Comparison of ENCODE assay signal across 15 mouse cellular contexts in genomic region chr16:9671222-9671621, GRCm38 (mm10).
DNase-seq lines count a peak whose midpoint lies in the region; ATAC-seq and TF ChIP-seq lines count a peak whose summit lies in the region.
"Had no signal": no experiment of that assay in that cellular context is flagged by ENCODE, and none has a peak within 500 bp of the region (broad histone marks: within the 10 kb centered on the region; RNA-seq: fewer than 3 reads in every experiment).

No protein-coding gene starts in this region.

- no peaks in the 10 kb centered on the region for H3K36me3 ChIP-seq in hindbrain, embryonic 13.5 days
- H3K36me3 ChIP-seq in hindbrain, postnatal 0 days (ENCODE audit: insufficient read depth, low read length), result no peaks in the 10 kb centered on the region
- no peaks in the 10 kb centered on the region for H3K36me3 ChIP-seq in lung, embryonic 14.5 days (ENCODE audit: insufficient read depth)
- H3K36me3 ChIP-seq: embryonic facial prominence, embryonic 15.5 days; forebrain, embryonic 15.5 days; hindbrain, embryonic 10.5 days; hindbrain, embryonic 15.5 days had no signal

- DNase-seq in hindbrain, postnatal 0 days (ENCODE audit: low spot score), result no peak
- peak; percentile 48 for DNase-seq in lung, embryonic 14.5 days
- no peak for DNase-seq in lung, adult 2 months
- DNase-seq in lung, postnatal 10 days, result peak; percentile 47
- peak; percentile 60 for DNase-seq in lung, postnatal 36 days
- DNase-seq in urinary bladder, postnatal 25 days (ENCODE audit: low spot score), result no peak
- no peak for DNase-seq in urinary bladder, adult 2 months (ENCODE audit: low spot score)
- DNase-seq: adrenal gland, adult 2 months; adrenal gland, postnatal 36 days; gastrocnemius, postnatal 10 days had no signal

- peaks cover 26% of the 10 kb centered on the region for H3K4me1 ChIP-seq in hindbrain, embryonic 13.5 days (replicated peaks)
- 0 out of 2 replicates have a peak, but pooled peaks cover 7% of the 10 kb centered on the region for H3K4me1 ChIP-seq in hindbrain, postnatal 0 days (ENCODE audit: insufficient read depth, low read length)
- 0 out of 2 replicates have a peak, but pooled peaks cover 3% of the 10 kb centered on the region for H3K4me1 ChIP-seq in lung, embryonic 14.5 days (ENCODE audit: insufficient read depth)
- H3K4me1 ChIP-seq in lung, adult 2 months (ENCODE audit: control insufficient read depth, insufficient read depth, low read length), result no peaks in the 10 kb centered on the region; the same call in 1 of the 2 replicates
- H3K4me1 ChIP-seq: embryonic facial prominence, embryonic 15.5 days had no signal

- 0 out of 2 replicates have a peak overlapping the region, but pooled peaks have one; percentile 36 for H3K27ac ChIP-seq in hindbrain, embryonic 13.5 days
- H3K27ac ChIP-seq in hindbrain, postnatal 0 days, result no peak overlapping the region
- no peak overlapping the region for H3K27ac ChIP-seq in lung, embryonic 14.5 days (ENCODE audit: low read depth)
- H3K27ac ChIP-seq: embryonic facial prominence, embryonic 15.5 days; forebrain, embryonic 15.5 days; hindbrain, embryonic 10.5 days; hindbrain, embryonic 15.5 days had no signal

- no peak overlapping the region for H3K4me3 ChIP-seq in hindbrain, embryonic 13.5 days
- H3K4me3 ChIP-seq in hindbrain, postnatal 0 days (ENCODE audit: low read length), result no peak overlapping the region
- no peak overlapping the region for H3K4me3 ChIP-seq in lung, embryonic 14.5 days (ENCODE audit: low read depth, low read length)
- no peak overlapping the region for H3K4me3 ChIP-seq in lung, adult 2 months (replicated peaks; ENCODE audit: extremely low read depth, low read depth, low read length)
- H3K4me3 ChIP-seq: embryonic facial prominence, embryonic 15.5 days; forebrain, embryonic 15.5 days; hindbrain, embryonic 10.5 days; hindbrain, embryonic 15.5 days had no signal

- ATAC-seq in hindbrain, embryonic 13.5 days (ENCODE audit: low FRiP score), result no peak
- no peak for ATAC-seq in hindbrain, postnatal 0 days
- 0 out of 2 replicates have a peak, but pooled peaks have one; percentile 41 for ATAC-seq in lung, embryonic 14.5 days (ENCODE audit: insufficient read depth)
- ATAC-seq: forebrain, embryonic 15.5 days had no signal

- no peak overlapping the region for H3K9ac ChIP-seq in hindbrain, embryonic 13.5 days
- no peak overlapping the region for H3K9ac ChIP-seq in hindbrain, postnatal 0 days (replicated peaks; ENCODE audit: low read length)
- no peak overlapping the region for H3K9ac ChIP-seq in lung, embryonic 14.5 days
- H3K9ac ChIP-seq: embryonic facial prominence, embryonic 15.5 days; forebrain, embryonic 15.5 days; hindbrain, embryonic 15.5 days had no signal

- 80% methylated on average over 1 of the region's 1 CpGs for WGBS in hindbrain, embryonic 13.5 days
- WGBS in hindbrain, postnatal 0 days, result 83% methylated on average over 1 of the region's 1 CpGs
- 41% methylated on average over 1 of the region's 1 CpGs for WGBS in lung, embryonic 14.5 days
- WGBS in lung, adult 2 months, result 58% methylated on average over 1 of the region's 1 CpGs

- H3K27me3 ChIP-seq in hindbrain, embryonic 13.5 days, result no peaks in the 10 kb centered on the region
- H3K27me3 ChIP-seq in hindbrain, postnatal 0 days (ENCODE audit: insufficient read depth, low read length), result no peaks in the 10 kb centered on the region
- H3K27me3 ChIP-seq in lung, embryonic 14.5 days (ENCODE audit: insufficient read depth, low read length), result no peaks in the 10 kb centered on the region
- H3K27me3 ChIP-seq: embryonic facial prominence, embryonic 15.5 days; forebrain, embryonic 15.5 days; hindbrain, embryonic 15.5 days had no signal

- H3K4me2 ChIP-seq in hindbrain, embryonic 13.5 days, result no peak overlapping the region
- H3K4me2 ChIP-seq in hindbrain, postnatal 0 days (ENCODE audit: low read depth, low read length), result no peak overlapping the region
- no peak overlapping the region for H3K4me2 ChIP-seq in lung, embryonic 14.5 days
- H3K4me2 ChIP-seq: embryonic facial prominence, embryonic 15.5 days; forebrain, embryonic 15.5 days; hindbrain, embryonic 15.5 days had no signal

- no peak for TF ChIP-seq POLR2A in lung, adult 2 months (IDR thresholded peaks at IDR 0.05; ENCODE audit: borderline replicate concordance, extremely low read depth, low read depth, low read length)

- no peaks in the 10 kb centered on the region for H3K9me3 ChIP-seq in hindbrain, embryonic 13.5 days
- no peaks in the 10 kb centered on the region for H3K9me3 ChIP-seq in hindbrain, postnatal 0 days (ENCODE audit: low read length)
- no peaks in the 10 kb centered on the region for H3K9me3 ChIP-seq in lung, embryonic 14.5 days (ENCODE audit: low read depth, low read length)
- H3K9me3 ChIP-seq: embryonic facial prominence, embryonic 15.5 days; forebrain, embryonic 15.5 days; hindbrain, embryonic 10.5 days; hindbrain, embryonic 15.5 days had no signal

- no peak for TF ChIP-seq CTCF in hindbrain, postnatal 0 days (IDR thresholded peaks at IDR 0.05; ENCODE audit: low read depth)
- TF ChIP-seq CTCF in lung, embryonic 14.5 days (IDR thresholded peaks at IDR 0.05; ENCODE audit: low read depth), result no peak
- TF ChIP-seq CTCF in lung, adult 2 months (IDR thresholded peaks at IDR 0.05; ENCODE audit: insufficient read depth, low read length), result no peak

Comparison
In these comparisons a context has a peak if more than half of its experiments do, and no peak if none do; other contexts are left out.
1. DNase-seq: peak in lung, embryonic 14.5 days (single experiment), lung, postnatal 10 days (single experiment) and lung, postnatal 36 days (single experiment); none in hindbrain, postnatal 0 days (single experiment), lung, adult 2 months (single experiment), urinary bladder, postnatal 25 days (single experiment) and urinary bladder, adult 2 months (single experiment).